Mouse (Mus musculus) frontal cortex, postnatal 25 days (tissue): ENCODE measurements around the gene Kcnj10.

Experiments used
- DNase-seq, 2 experiments: peaks; one replicate each; pipeline ENCODE4 v3.0.0; 2022; ENCODE audit warnings: low spot score in 2 of 2

Kcnj10 gene

DNA sequence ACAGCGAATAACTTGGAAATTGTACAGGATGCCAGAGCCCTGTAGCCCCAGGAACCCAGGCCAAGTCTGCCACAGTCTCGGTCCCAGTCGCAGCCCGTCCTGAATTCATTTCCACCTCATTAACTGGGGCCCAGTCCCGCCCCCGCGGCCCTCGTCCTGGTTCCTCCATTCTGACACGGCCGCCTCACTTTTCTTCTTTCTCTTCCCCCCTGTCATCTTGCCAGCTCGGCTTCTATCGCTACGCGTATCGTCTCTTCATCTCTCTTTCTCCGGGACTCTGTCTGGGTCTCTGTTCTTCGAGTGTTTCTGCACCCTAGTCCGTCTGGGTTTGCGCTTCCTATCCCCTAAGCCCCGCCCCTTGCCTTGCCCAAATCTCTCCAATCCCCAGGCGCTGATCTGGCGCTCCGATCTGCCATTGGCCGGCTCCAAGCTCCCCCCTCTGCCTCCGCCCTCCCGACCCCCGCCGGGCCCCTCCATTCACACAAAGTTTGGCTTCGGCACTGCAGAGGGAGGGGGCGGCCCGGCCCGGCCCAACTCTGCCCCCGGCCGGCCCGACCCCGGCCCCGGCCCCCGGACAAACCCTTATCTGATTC lies at the start of gene Kcnj10:
Kcnj10 (plus strand) TSS at position 482 of the 593 bp plus-strand sequence.
- DNase-seq = peak; percentile 44 to 66

- no peak for DNase-seq
Observed at GRCm38 (mm10) chr1:172292880-172293279, 48.1 kb upstream of the Kcnj10 start.

GRCm38 (mm10) chr1:172293449-172293848 lies 47.6 kb upstream of the Kcnj10 start:
- DNase-seq = no peak

DNA sequence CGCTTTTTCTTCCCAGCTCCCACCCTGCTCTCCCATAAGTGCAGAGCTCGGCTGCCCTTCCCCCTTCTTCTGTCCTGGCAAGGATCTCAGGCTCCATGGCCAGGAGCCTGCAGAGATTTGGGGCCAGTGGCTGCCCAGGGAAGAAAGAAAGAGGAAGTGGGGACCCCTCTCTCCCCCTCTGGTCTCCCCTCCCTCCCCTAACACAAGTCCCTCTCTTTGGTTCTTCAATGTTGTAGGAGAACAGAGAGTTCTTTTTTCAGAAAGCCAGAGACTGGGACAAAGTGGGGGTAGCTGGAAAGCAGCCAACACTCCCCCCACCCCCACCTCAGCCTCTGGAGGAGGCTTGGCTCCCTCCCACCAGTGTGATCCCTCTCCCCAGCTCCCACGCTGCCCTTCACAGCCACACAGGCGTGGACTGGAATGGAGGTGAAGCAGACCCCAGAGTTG lies 45.2 kb upstream of the Kcnj10 start:
- DNase-seq = no peak

- no peak for DNase-seq
Observed at GRCm38 (mm10) chr1:172296816-172297510, 44.0 kb upstream of the Kcnj10 start.

DNA sequence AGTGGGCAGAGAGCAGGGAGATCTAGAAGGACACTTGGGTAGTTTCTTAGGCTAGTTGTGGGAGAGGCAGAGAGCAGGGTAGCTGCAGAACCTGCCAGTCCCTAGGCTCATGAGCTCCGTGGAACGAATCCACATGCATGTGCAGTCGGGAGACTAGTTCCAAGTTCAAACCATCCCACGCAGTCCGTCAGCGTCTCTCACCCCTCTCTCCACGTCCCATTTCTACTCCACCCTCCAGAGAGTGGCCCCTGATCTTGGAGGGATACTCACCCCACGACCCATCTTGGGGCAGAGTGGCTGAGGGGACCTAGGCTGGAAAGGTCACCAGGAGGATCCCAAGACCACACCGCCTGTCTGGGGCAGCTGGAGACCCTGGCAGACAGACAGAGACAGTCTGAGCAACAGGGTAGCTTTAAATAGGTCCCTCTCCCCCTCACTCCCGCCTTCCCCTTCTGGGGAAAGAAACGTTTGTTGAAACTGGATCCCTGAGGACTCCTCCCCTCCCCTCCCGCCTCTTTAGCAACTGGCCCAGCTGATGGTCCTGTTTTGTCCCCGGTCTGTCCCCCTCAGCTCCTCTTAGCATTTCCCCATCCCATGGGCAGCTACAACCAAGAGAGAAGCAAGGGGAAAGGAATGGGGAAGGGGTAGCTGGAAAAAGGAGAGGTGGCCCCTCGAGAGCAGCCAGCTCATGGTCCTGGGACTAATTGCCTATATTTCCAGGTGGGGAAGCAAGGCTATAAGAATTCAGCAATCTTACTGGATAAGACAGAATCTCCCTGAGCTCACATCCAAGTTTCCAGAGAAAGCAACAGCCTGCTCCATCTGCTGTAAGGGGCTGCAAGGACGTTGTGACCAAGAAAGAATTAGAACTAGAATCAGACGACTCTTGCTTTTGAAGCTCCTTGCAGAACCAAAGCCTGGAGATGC lies 43.1 kb upstream of the Kcnj10 start, which contains the start of gene Atp1a2:
Atp1a2 (minus strand) TSS at position 454 of the 927 bp plus-strand sequence.
- peak in 1 of 2 experiments; percentile 57 for DNase-seq

DNA sequence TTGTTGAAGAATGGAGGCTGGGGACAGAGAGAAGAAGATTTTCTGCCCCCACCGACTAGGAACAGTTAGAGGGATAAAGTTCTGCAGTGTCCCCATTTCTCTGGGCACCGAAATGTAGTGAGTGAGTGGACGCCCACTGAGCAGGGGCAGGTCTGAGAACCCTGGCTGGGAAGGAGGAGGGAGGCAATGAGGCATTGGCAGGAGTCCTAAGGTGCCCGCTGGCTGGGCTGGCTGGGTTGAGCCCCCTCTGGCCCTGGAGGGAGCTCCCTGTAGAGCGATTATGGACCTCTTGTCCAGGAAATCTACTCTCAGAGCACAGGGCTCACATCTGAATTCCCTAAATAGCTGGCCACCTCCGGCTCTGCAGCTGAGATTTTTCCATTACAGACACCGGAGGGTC lies 41.5 kb upstream of the Kcnj10 start:
- no peak for DNase-seq

- no peak for DNase-seq
Observed at GRCm38 (mm10) chr1:172300247-172300646, 40.8 kb upstream of the Kcnj10 start.

- DNase-seq = no peak
Observed at GRCm38 (mm10) chr1:172301180-172301579, 39.8 kb upstream of the Kcnj10 start.

- no peak for DNase-seq
Observed at GRCm38 (mm10) chr1:172302311-172302710, 38.7 kb upstream of the Kcnj10 start.

DNA sequence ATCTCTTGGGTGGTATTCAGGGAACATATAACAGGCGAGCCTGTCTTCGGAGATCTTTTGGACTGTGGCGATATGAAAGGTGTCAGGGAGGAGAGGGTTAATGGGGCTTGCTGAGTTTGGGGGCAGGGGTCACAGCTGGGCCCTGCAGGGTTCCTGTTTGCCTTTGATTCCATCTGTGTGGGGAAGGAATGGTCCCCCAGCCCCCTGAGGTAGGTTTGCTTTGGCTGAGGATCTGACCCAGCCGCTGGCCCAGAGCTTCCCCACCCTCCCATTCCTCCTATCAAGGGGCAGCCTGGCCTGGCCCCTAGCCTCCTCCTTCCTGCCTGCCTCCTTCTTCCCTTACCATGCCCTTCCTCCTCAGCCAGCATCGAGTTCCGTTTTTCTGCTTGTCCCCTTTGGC lies 38.2 kb upstream of the Kcnj10 start:
- DNase-seq = no peak

DNA sequence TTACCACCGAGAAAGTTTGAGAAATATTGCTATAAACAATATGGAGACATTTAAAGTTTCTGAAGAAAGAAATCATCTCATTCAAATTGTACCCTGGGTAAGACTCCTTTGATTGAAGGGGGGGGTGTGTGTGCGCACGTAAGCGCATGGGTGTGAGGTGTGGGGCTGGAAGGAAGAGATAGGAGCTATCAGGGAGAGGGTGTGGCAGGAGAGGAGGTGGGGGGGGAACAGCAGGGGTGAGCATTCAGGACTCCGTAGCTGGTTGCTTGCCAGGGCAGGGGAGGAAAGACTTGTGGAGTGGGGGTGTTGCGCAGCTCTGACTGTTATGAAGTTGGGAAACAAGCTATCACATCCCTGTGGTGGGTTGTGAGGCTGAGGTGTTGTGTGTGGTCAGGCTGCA lies 36.6 kb upstream of the Kcnj10 start:
- DNase-seq = no peak

GRCm38 (mm10) chr1:172305153-172305552 lies 35.9 kb upstream of the Kcnj10 start:
- DNase-seq = no peak

- DNase-seq = no peak
Observed at GRCm38 (mm10) chr1:172305635-172306034, 35.4 kb upstream of the Kcnj10 start.

DNA sequence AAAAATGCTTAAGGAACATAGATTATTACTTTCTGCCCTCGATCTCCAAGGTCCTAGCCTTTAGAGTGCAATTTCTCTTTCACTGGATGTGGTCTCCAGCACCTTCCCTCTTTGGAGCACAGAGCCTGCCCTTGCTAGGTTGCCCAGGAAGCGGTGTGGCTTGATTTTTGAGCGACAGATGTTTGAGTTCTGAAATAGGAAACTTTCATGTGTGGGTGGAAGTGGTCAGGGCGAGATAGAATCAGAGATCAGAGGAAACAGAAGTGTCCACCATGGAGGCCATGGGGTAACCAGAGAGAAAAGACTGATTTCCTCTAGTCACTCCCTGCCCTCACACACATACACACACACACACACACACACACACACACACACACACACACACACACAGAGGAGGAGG lies 34.8 kb upstream of the Kcnj10 start:
- no peak for DNase-seq

GRCm38 (mm10) chr1:172306885-172307284 lies 34.1 kb upstream of the Kcnj10 start:
- DNase-seq = no peak

- DNase-seq = no peak
Observed at GRCm38 (mm10) chr1:172307936-172308335, 33.1 kb upstream of the Kcnj10 start.

GRCm38 (mm10) chr1:172308409-172308808 lies 32.6 kb upstream of the Kcnj10 start:
- DNase-seq = no peak

- peak; percentile 92 to 93 for DNase-seq
Observed at GRCm38 (mm10) chr1:172309699-172310398, 31.2 kb upstream of the Kcnj10 start.

DNA sequence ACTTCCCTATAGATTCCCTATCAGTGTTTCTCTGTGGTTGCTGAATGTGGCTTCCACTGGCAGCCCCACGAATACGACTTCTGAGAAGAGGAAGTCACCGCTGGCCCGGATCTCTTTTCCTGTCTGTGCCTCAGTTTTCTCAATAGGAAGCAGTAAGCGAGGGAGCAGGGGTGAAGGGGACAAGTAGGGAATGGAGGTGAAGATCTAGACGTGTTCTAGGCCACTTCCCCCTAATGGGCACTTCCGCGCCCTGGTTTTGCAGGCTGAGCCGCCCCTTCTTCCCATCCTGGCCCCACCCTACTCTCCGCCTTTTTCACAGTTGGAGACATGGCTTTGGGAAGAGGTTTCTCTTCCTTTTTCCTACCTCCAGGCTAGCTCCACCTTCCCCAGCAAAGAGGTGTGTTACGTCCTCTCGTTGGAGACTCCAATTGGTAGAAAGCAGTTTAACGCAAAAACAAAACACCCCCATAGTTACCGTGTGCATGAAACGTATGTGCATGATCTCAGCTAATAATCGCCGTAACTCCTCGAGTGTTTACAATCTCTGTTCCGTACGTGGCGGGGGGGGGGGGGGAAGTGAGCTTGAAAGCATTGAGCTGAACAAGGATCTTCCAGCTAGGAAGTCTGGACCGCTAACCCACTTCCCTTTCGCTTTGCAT lies 29.6 kb upstream of the Kcnj10 start:
- DNase-seq = peak in 1 of 2 experiments; percentile 38
